Mouse (Mus musculus): ENCODE data around the gene Pakap. TPM values are rescaled to one million over a fixed set of nuclear protein-coding genes. Genes with fewer than 3 reads are reported as not detected.

The Pakap gene
- polyA plus RNA-seq, 1 experiment from 2014 or later = 12.7 TPM

- Histone ChIP-seq H3K4me3 (ENCODE audit: low read depth, low read length) (no peak overlapping the region), H3K36me3 (ENCODE audit: control insufficient read depth, insufficient read depth, low read length) (no peaks in the 10 kb centered on the region), H3K4me1 (ENCODE audit: control insufficient read depth, insufficient read depth, low read length) (no peaks in the 10 kb centered on the region), H3K4me2 (ENCODE audit: low read length) (no peak overlapping the region), H3K9ac (ENCODE audit: low read depth, low read length) (no peak overlapping the region), H3K9me3 (replicated peaks; ENCODE audit: control insufficient read depth, low read length, poor library complexity, severe bottlenecking) (no peaks in the 10 kb centered on the region), H3K27me3 (ENCODE audit: control insufficient read depth, insufficient read depth, low read depth, low read length) (no peaks in the 10 kb centered on the region), H3K27ac (ENCODE audit: low read length) (no peak overlapping the region)
- no peak for ATAC-seq
- WGBS = 91% methylated on average over 4 of the region's 4 CpGs
Measured at GRCm38 (mm10) chr4:57809449-57809848, 241.5 kb downstream of the Pakap start.

GRCm38 (mm10) chr4:57812075-57812474 is 244.1 kb downstream of the Pakap start:
- ATAC-seq = no peak
- no peaks in the 10 kb centered on the region for H3K27me3 ChIP-seq (ENCODE audit: control insufficient read depth, insufficient read depth, low read depth, low read length)
- H3K4me2 ChIP-seq (ENCODE audit: low read length) = no peak overlapping the region
- H3K27ac ChIP-seq (ENCODE audit: low read length) = no peak overlapping the region
- no peak overlapping the region for H3K9ac ChIP-seq (ENCODE audit: low read depth, low read length)
- H3K4me1 ChIP-seq (ENCODE audit: control insufficient read depth, insufficient read depth, low read length) = no peaks in the 10 kb centered on the region
- H3K36me3 ChIP-seq (ENCODE audit: control insufficient read depth, insufficient read depth, low read length) = no peaks in the 10 kb centered on the region
- H3K4me3 ChIP-seq (ENCODE audit: low read depth, low read length) = no peak overlapping the region
- WGBS = 67% methylated on average over 1 of the region's 1 CpGs
- no peaks in the 10 kb centered on the region for H3K9me3 ChIP-seq (replicated peaks; ENCODE audit: control insufficient read depth, low read length, poor library complexity, severe bottlenecking)

DNA sequence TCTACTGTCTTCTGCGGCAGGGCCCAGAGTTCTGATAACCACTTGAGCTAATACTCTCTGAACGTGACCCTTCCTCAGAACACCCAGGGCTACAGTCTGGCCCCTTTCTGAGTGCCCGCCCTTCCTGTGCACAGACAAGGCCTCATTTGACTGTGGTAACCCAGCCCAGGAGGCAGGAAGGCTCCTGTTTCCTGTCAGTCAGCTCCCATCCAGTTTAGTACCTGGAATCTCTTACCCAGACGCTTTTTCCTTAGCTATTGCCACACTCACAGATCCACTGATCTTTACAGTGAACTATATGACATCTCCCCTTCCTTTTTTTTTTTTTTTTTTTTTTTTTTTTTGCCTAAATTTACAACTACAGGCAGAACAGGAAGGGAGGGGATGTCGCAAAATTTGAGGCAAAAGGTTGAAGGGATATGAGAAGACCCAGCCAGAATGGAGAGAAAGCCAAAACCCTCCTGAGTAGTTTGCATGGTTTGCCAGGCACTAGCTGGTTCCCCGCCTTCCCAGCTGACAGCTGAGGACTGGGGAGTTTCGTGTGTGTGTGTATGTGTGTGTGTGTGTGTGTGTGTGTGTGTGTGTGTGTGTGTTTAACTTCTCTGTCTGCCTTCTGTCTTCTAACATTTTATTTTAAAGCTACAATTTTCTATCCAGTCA is 245.1 kb downstream of the Pakap start:
- Histone ChIP-seq H3K4me2 (ENCODE audit: low read length) (no peak overlapping the region), H3K4me3 (ENCODE audit: low read depth, low read length) (no peak overlapping the region), H3K9ac (ENCODE audit: low read depth, low read length) (no peak overlapping the region), H3K4me1 (ENCODE audit: control insufficient read depth, insufficient read depth, low read length) (no peaks in the 10 kb centered on the region), H3K27ac (ENCODE audit: low read length) (no peak overlapping the region), H3K9me3 (replicated peaks; ENCODE audit: control insufficient read depth, low read length, poor library complexity, severe bottlenecking) (no peaks in the 10 kb centered on the region), H3K36me3 (ENCODE audit: control insufficient read depth, insufficient read depth, low read length) (no peaks in the 10 kb centered on the region), H3K27me3 (ENCODE audit: control insufficient read depth, insufficient read depth, low read depth, low read length) (no peaks in the 10 kb centered on the region)
- 67% methylated on average over 7 of the region's 7 CpGs for WGBS
- ATAC-seq = no peak

DNA sequence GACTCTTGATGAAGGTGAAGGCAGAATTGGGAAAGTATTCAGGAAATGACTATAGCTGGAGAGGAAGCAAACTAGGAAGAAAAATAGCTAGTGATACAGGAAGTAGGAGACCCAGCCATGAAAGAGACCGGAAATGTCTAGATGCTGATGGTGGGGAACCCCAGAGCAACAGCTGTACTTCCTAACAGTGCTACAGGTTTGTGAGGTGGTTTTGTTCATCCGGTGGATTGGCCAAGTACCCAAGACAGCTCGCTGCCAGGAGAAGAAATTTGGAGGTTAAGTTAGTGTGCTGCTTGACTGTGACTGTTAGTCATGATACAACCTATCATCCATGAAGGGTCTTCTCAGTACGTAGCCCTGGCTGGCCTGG is 245.6 kb downstream of the Pakap start:
- Histone ChIP-seq H3K4me3 (ENCODE audit: low read depth, low read length) (no peak overlapping the region), H3K9me3 (replicated peaks; ENCODE audit: control insufficient read depth, low read length, poor library complexity, severe bottlenecking) (no peaks in the 10 kb centered on the region), H3K4me2 (ENCODE audit: low read length) (no peak overlapping the region), H3K27ac (ENCODE audit: low read length) (no peak overlapping the region), H3K36me3 (ENCODE audit: control insufficient read depth, insufficient read depth, low read length) (no peaks in the 10 kb centered on the region), H3K27me3 (ENCODE audit: control insufficient read depth, insufficient read depth, low read depth, low read length) (no peaks in the 10 kb centered on the region), H3K4me1 (ENCODE audit: control insufficient read depth, insufficient read depth, low read length) (no peaks in the 10 kb centered on the region), H3K9ac (ENCODE audit: low read depth, low read length) (no peak overlapping the region)
- WGBS = 92% methylated on average over 4 of the region's 4 CpGs
- no peak for ATAC-seq

- WGBS = 86% methylated on average over 2 of the region's 2 CpGs
- Histone ChIP-seq H3K9me3 (replicated peaks; ENCODE audit: control insufficient read depth, low read length, poor library complexity, severe bottlenecking) (no peaks in the 10 kb centered on the region), H3K4me2 (ENCODE audit: low read length) (no peak overlapping the region), H3K4me3 (ENCODE audit: low read depth, low read length) (no peak overlapping the region), H3K27me3 (ENCODE audit: control insufficient read depth, insufficient read depth, low read depth, low read length) (no peaks in the 10 kb centered on the region), H3K36me3 (ENCODE audit: control insufficient read depth, insufficient read depth, low read length) (no peaks in the 10 kb centered on the region), H3K9ac (ENCODE audit: low read depth, low read length) (no peak overlapping the region), H3K27ac (ENCODE audit: low read length) (no peak overlapping the region), H3K4me1 (ENCODE audit: control insufficient read depth, insufficient read depth, low read length) (no peaks in the 10 kb centered on the region)
- ATAC-seq = no peak
Measured at GRCm38 (mm10) chr4:57815355-57815754, 247.4 kb downstream of the Pakap start.

DNA sequence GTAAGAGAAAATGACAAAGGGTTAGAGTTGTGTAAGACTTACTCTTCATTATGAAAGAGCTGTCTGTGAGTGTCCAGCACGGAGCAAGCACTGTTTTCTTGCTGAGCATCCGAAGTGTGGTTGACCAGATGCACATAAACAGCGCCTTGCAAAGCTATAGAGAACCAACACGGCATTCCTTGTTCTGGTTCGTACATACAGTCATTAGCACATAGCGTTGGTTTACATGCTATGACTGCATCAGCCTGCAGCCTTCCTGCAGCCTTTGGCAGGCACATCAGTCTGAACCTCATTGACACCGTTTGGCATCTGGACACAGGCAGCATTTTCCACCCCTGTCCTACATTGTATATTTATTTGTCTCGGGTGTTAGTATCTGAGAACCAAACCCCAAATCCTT is 248.2 kb downstream of the Pakap start:
- H3K4me1 ChIP-seq (ENCODE audit: control insufficient read depth, insufficient read depth, low read length) = no peaks in the 10 kb centered on the region
- no peak overlapping the region for H3K4me3 ChIP-seq (ENCODE audit: low read depth, low read length)
- no peaks in the 10 kb centered on the region for H3K27me3 ChIP-seq (ENCODE audit: control insufficient read depth, insufficient read depth, low read depth, low read length)
- no peak overlapping the region for H3K4me2 ChIP-seq (ENCODE audit: low read length)
- no peak overlapping the region for H3K27ac ChIP-seq (ENCODE audit: low read length)
- no peaks in the 10 kb centered on the region for H3K9me3 ChIP-seq (replicated peaks; ENCODE audit: control insufficient read depth, low read length, poor library complexity, severe bottlenecking)
- H3K9ac ChIP-seq (ENCODE audit: low read depth, low read length) = no peak overlapping the region
- no peaks in the 10 kb centered on the region for H3K36me3 ChIP-seq (ENCODE audit: control insufficient read depth, insufficient read depth, low read length)
- no peak for ATAC-seq
- 92% methylated on average over 8 of the region's 8 CpGs for WGBS

- Histone ChIP-seq H3K27me3 (ENCODE audit: control insufficient read depth, insufficient read depth, low read depth, low read length) (no peaks in the 10 kb centered on the region), H3K9ac (ENCODE audit: low read depth, low read length) (no peak overlapping the region), H3K4me1 (ENCODE audit: control insufficient read depth, insufficient read depth, low read length) (peaks cover 20% of the 10 kb centered on the region), H3K4me3 (ENCODE audit: low read depth, low read length) (no peak overlapping the region), H3K4me2 (ENCODE audit: low read length) (no peak overlapping the region), H3K9me3 (replicated peaks; ENCODE audit: control insufficient read depth, low read length, poor library complexity, severe bottlenecking) (no peaks in the 10 kb centered on the region), H3K36me3 (ENCODE audit: control insufficient read depth, insufficient read depth, low read length) (no peaks in the 10 kb centered on the region), H3K27ac (ENCODE audit: low read length) (no peak overlapping the region)
- ATAC-seq = no peak
- 91% methylated on average over 24 of the region's 24 CpGs for WGBS
Measured at GRCm38 (mm10) chr4:57820839-57821374, 252.9 kb downstream of the Pakap start.

DNA sequence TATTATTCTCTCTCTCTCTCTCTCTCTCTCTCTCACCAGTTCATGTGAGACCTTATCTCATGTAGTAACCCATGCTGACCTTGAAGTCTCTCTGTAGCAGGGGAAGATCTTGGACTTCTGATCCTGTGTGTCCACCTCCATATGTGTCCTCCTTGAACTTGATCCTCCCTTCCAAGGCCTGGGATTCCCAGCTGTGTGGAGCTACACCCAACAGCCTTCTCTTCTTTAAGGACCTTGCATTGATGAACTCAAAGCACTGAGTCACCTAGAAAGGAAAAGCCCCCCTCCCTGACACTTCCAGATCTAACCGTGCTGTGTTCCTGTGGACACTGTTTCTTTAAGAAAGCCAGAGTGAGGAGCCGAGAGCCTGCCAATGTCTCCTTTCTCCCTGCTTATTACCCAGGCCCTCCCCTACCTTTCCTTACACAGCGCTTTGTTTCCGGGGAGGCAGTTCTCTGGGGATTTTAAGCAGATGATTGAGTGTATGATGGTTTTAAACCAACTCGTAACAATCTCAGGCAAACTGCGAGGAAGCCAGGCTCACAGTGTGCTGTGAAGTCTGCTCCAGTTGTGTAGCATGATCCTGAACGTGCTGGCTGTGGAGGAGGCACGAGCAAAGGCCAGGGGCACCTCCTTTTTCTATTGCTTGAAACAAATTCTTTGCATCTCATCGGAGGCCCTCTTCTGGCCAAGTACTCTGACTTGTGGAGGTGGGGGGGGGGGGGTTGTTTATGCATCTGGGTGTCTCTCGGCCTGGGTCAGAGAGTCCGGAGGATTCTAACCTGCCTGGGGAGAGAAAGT is 253.8 kb downstream of the Pakap start:
- H3K9me3 ChIP-seq (replicated peaks; ENCODE audit: control insufficient read depth, low read length, poor library complexity, severe bottlenecking) = no peaks in the 10 kb centered on the region
- H3K36me3 ChIP-seq (ENCODE audit: control insufficient read depth, insufficient read depth, low read length) = no peaks in the 10 kb centered on the region
- no peaks in the 10 kb centered on the region for H3K27me3 ChIP-seq (ENCODE audit: control insufficient read depth, insufficient read depth, low read depth, low read length)
- peaks cover 20% of the 10 kb centered on the region for H3K4me1 ChIP-seq (ENCODE audit: control insufficient read depth, insufficient read depth, low read length)
- 7% methylated on average over 11 of the region's 11 CpGs for WGBS
- ATAC-seq = peak; percentile 79
- peak overlapping the region; percentile 66 for H3K27ac ChIP-seq (ENCODE audit: low read length)
- peak overlapping the region; percentile 40 for H3K4me2 ChIP-seq (ENCODE audit: low read length)
- H3K9ac ChIP-seq (ENCODE audit: low read depth, low read length) = peak overlapping the region; percentile 37; the same call in 1 of the 2 replicates
- peak overlapping the region; percentile 21; the same call in 1 of the 2 replicates for H3K4me3 ChIP-seq (ENCODE audit: low read depth, low read length)

DNA sequence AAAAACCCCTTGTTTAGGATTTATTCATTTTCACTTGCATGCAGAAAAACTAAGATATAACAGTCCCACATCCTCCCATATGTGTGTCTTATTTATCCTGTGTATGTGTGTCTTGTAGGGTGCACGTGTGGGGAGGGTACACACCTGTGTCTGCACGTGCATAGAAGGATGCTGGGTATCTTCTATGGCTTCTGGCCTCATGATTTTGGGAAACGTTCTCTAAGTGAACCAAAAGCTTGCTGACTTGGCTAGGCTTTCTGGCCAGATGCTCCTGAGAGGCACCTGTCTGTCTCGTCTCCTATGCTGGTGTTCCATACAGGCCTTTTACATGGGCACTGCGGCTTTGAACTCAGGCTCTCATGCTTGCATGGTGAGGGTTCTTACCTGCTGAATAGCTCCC is 254.7 kb downstream of the Pakap start:
- no peaks in the 10 kb centered on the region for H3K36me3 ChIP-seq (ENCODE audit: control insufficient read depth, insufficient read depth, low read length)
- ATAC-seq = no peak
- no peak overlapping the region for H3K4me3 ChIP-seq (ENCODE audit: low read depth, low read length)
- peaks cover 20% of the 10 kb centered on the region for H3K4me1 ChIP-seq (ENCODE audit: control insufficient read depth, insufficient read depth, low read length)
- no peak overlapping the region for H3K27ac ChIP-seq (ENCODE audit: low read length)
- 90% methylated on average over 5 of the region's 5 CpGs for WGBS
- no peaks in the 10 kb centered on the region for H3K9me3 ChIP-seq (replicated peaks; ENCODE audit: control insufficient read depth, low read length, poor library complexity, severe bottlenecking)
- no peak overlapping the region for H3K9ac ChIP-seq (ENCODE audit: low read depth, low read length)
- H3K4me2 ChIP-seq (ENCODE audit: low read length) = no peak overlapping the region
- no peaks in the 10 kb centered on the region for H3K27me3 ChIP-seq (ENCODE audit: control insufficient read depth, insufficient read depth, low read depth, low read length)
